Mouse (Mus musculus) CD4-positive helper T cell, adult 2 months (primary cell): Measurements from ENCODE around the gene Lmcd1.

Experiments used
- DNase-seq: peaks from one replicate; pipeline ENCODE4 v3.0.0-alpha.2; 2012; ENCODE audit warnings: low read depth, missing footprints, low spot score

The Lmcd1 gene

DNA sequence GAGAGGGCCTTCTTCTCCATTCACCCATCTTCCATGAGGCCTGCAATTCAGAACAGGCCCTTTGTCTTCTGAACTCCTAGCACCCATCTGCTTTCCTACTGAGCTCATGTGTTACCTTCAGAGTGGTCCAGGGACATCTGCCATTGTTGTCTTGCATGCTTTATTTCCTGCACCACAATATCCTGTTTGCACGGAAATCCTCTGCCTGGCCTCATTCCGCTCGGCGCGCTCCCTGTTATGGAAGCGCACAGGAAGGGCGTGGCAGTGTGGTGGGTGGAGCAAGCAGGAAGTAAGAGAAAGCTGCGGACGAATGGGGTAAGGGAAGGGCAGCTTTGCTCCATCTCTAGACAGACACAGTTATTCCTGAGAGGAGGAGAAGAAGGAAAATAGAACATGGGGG lies 14.1 kb downstream of the Lmcd1 start:
- no peak for DNase-seq

DNA sequence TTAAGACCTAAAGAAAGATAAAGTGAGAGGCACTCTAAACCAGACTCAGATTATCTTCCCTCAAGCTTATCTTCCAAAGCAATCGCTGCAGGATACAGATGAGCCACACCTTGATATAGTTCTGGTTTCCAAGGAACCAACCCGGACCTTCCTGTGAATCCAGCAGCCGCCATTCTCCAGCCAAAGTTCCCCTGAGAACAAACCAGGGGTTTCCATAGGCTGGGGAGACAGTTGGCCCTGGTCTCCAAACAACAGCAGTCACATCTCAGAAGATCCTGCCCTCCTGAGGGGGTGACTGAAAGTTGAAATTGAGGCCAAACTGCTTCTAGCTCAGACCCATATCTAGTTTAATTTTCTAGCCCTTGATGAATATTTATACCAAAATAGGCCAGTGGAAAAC lies 14.7 kb downstream of the Lmcd1 start:
- DNase-seq: no peak

DNA sequence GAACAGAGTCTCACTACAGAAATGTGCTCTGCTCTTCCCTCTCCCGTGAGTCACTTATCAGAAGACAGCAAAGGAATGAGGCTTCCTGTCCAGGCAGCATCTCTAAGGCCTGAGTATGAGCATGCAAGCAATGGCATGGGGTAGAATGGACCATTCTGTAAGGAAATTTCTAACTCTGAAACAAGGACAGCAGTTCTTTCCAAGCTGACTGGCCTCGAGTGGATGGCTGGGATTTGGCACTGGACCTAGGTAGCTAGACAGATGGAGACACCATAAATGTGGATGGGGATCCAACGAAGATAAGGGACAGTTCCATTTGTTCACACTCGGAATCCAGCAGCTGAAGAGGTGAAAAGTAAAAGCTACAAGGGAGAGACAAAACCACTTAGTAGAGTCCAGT lies 17.6 kb downstream of the Lmcd1 start:
- no peak for DNase-seq

DNA sequence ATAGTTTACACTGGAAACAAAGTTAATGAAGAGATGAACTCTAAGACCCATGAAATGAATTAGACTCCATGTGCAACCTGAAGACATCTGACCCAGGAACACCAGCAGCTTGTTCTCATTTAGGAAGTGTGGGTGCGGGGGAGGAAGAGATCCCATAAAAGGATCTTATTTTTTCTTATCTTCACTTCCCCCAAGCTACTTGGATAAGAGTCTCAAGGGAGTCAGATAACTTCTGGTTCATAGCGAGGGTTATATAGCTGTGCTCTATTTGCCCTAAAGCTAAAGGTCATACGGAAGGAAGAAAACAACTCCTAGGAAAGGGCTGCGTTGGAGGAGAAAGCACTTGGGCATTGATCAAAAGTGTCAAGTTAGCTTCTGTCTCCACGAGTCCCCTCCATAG lies 19.8 kb downstream of the Lmcd1 start:
- DNase-seq: no peak

DNA sequence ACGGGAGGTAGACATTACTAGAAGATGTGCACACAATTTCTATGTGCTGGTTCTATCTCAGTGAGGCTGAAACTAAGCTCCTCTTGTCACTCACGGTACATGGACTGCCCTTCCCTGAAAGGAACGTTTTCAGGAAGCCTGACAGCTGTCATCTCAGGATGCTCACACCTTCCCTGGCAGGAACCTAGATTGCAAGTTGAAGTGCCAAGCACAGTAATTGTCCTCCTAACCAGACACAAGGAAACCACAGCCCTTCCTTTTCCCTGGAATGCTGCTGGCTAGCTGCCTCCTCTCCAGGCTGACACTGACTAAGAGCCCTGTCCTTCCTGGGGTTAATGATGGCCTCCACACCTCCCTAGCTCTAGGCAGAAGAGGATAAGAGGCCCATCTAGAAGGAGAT lies 21.7 kb downstream of the Lmcd1 start:
- DNase-seq: no peak

DNA sequence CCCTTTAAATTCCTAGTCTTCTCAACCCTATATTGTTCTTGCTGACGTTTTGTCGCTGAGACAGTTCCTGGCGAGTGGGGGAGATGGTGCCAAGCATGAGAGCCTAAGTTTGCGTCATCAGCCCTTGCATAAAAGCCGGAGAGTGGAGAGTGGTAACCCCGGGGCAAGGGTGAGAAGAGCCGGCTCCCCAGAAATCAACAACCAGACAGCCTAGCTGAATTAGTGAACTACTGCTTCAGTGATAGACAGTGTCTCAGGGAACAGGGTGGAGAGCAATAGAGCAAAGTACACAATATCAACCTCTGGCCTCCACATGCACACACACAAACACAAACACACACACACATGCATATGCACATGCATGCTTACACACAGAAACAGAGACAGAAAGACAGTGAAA lies 26.6 kb downstream of the Lmcd1 start:
- no peak for DNase-seq

DNA sequence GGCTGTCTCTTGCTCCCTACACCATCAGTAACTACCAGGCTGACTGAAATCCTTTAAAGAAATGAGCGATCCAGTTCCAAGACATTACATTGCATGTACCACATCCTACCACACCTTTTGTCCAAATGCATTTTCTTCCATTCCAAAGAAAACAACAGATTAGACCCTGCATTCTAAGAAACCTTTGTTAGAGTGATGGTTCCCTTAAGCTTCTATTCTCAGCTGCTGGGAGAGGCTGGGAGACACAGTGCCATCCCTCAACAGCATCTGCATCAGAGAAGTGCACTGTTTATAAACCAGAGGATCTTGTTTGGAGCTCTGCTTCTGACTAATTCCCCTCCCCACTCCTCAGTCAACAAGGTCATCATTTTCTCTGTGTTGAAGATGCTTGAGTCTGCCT lies 27.1 kb downstream of the Lmcd1 start:
- no peak for DNase-seq

DNA sequence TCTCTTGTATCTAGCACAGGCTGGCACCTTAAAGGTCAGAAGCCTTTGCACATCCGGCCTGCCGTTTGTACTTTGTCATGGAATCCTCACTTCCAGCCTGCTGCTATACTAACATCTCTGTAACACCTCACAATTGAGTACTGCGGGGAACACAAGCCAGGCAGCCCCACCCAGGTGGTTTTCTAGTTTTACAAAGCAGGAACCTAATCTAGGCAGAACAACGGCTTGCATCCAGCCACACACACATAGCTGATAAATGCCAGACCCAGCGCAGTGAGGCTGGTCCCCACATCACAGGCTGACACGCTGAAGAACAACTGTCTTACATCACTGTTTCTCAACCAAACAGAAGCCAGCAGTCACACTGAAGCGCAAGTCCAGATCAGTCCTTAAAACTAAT lies 28.7 kb downstream of the Lmcd1 start:
- no peak for DNase-seq

DNA sequence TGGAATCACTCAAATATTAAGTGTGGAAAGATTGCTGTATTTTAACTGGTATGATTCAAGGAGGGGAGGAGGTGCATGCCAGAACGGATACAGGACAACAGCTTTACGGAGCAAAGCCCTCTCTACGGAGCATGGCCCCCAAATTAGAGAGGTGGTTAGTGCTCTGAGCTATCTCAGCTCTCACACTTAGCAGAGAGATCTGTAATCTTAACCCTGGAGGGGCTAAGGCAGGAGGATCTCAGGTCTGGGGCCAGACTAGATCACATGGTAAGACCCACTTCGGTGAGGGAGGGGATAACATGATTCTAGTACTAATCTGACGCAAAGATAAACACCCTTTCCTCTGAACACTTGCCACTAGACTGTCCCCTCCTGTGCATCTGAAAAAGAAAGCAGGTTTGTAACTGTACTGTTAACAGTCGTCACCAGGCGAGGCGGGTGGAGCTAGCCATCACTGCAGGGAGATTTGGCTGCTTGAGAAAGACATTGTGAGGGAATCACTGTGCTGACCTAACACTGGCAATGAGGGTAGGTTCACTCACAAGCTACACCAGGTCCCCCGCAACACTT lies 29.3 kb downstream of the Lmcd1 start:
- no peak for DNase-seq

DNA sequence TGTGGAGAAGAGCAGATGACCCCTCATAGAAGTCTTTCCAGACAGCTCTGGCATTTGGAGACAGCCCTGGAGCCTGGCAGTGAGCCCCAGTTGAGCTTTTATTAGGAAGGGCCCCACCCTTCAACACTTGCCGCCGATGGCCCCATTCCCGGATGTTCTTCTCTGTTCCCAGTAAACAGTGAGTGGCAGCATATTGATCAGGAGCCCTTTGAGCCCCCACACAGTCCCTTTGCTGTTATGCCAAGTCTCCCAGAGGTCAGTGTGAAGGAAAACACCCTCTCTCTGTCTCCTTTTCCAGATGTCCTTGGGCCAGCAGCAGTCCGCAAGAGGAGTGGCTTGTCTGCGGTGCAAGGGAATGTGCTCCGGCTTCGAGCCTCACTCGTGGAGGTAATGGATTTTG lies 31.2 kb downstream of the Lmcd1 start:
- no peak for DNase-seq

DNA sequence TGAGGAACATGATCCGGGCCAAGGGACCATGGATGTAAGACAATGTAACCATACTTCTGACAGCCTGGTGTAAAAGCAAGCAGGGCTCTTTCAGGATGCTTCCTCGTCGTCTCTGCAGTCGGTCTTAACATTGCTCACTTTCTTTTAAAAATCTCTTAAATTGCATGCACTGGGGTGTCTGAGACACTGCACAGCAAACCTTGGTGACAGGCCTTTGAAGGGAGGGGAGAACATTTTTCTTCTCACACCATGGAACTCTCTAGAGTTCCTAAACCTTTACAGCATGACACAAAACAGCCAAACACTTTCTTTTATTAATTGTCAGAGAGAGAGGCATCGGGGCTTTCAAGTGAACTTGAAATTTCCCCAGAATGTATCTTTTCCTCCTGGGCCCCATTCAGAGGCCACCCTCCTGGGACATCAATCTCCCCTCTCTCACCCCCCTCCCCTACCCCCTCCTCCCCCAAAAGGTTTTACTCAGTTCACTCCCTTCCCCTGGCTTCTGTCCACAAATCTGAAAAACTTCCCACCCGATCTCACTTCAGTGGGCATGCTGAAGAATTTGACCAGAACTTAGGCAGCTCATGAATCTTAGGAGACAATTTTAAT lies 35.9 kb downstream of the Lmcd1 start:
- no peak for DNase-seq

DNA sequence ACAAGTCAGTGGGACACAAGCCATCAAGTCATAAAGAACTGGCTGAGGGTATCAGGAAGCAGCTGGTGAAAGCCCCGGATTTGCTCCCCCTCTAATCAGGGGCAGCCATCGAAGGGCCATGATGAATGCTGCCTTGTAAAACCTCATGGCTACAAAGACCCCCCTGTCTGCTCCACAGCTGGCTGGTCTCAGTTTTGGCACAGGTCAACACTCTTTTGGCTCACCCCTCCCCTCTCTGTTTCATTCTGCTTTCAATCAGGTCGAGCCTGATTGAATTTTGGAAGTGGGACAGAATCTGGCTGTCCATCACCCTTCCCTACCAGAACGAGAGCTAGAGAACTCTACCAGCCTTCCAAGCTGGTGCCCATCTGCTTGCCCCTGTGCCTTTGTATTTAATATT lies 37.8 kb downstream of the Lmcd1 start:
- DNase-seq: no peak

DNA sequence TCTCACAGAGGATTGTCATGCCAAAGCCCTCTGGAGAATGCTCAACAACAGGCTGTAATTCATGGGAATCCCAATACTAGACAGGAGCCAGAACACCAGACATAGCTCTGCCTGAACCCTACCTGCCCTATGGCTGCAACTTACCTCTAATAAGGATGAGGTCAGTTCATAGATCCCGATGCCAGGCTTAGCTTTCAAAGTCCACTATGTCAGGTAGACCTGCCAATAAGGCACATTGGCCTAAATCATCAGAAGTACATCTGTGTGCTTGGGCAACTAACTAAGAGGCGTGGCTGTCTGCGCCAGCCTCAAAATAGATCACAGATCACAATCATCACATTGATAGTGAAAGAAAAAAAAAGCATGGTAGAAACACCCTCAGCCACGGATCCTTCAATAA lies 45.9 kb downstream of the Lmcd1 start:
- DNase-seq: no peak

DNA sequence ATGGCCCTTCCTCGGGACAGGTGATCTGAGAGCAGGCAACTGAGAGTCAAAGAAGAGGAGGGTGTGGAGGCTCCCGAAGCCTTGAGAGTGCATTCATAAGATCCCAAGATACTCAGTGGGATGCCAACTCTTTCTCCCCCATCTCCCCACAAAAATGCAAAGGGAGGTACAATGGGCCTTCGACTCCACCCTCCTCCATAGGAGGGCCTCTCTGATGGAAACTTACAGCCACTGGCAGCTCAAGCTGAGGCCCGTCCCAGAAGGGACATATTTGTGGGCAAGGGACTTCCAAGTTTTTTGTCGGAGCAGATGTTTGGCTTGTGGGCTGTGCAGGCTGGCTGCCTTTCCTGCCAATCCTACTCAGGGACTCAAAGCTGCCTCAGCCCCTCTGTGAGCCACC lies 47.1 kb downstream of the Lmcd1 start:
- no peak for DNase-seq

DNA sequence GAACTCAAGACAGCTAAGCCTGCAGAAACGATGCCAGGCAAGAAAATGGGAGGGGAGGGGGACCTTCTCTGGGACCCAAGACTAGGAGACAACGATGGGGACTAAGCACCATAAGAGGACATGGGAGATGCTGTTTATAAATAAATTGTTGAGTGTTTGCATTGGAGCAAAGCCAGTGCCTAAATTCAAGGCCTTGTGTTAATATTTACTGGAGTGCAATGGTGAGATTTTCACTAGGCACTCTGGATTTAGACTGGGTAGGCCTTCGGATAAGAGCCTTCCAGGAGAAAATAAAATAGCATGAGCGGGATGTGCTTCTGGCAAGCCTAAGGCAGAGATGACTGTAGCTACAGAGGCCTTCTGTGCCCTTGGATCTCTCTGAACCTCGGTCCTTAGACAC lies 49.4 kb downstream of the Lmcd1 start:
- DNase-seq: no peak

DNA sequence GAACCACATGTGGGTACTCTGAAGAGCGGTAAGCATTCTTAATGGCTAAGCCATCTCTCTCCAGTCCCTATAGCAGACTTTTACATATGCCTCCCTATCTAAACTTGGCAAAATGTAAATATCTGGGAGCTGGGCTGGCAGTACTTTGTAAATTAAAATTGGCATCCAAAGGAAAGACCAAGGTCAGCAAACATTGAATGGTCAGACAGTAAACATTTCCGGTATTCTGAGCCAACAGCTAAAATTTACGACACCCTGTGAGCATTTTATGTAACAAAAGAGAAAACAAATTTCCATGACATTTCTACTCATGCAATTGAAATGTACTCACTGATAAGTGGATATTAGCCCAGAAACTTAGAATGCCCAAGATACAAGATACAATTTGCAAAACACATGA lies 51.7 kb downstream of the Lmcd1 start:
- no peak for DNase-seq

DNA sequence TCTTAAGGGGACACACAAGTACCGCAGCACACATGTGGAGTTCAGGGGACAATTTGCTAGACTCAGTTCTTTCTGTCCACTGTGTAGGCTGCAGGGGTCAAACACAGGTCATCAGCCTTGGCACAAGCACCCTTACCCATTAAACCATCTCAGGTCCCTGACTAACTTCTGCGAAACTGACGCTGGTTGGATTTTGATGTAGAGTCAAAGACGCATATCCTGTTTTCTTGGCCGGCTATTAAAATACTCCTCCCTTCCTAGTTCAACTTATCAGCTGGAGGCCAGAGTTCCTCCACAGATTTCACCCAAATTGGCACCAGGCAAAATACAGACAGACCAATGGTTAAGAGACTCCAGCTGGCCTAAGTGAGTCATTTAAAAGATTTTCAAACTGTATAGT lies 54.2 kb downstream of the Lmcd1 start:
- no peak for DNase-seq

DNA sequence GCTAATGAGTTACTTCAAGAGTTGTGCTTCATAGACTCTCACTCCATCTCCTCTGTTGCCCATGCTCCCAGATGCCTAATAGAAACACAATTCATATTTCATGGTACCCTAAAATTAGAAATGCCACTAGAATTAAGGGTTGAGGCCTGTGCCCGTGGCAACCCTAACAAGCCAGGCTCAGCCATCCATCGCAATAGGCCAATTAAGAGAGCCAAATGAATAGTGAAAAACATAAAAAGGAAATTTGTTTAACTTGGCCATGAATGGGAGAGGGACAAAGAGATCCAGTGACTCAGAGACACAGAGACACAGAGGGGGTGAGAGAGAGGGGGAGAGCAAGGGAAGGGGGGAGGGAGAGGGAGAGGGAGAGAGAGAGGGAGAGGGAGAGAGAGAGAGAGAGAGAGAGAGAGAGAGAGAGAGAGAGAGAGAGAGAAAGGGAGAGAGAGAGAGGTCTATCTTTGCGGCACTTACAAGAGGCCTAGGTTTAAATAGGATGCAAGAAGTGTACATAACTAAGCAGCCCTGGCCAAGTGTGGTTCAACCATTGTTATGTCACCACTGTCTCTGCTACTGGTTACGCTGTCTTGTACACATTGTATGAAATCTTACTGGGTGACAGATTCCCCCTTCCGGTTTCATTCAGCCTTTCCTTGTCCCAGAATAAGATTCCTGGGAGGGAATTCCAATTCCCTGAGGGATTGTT lies 57.1 kb downstream of the Lmcd1 start:
- no peak for DNase-seq

DNA sequence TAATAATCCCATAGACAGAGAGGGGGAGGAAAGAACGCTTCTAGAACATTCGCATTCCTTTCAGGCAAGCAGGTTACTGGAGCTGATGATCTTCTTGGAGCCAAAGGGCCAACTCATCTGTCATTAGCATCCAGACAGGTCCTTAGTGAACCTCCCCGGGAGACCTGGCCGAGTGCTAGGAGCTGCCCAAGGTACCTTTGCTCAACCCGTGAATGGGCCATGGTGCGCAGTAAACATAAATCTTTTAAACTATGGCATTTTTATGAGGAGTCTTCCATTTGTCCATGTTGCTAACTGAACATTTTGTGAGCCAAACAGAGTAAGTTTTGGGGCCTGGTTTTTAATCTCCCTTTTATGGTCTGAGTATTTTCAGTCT lies 57.7 kb downstream of the Lmcd1 start:
- DNase-seq: no peak

DNA sequence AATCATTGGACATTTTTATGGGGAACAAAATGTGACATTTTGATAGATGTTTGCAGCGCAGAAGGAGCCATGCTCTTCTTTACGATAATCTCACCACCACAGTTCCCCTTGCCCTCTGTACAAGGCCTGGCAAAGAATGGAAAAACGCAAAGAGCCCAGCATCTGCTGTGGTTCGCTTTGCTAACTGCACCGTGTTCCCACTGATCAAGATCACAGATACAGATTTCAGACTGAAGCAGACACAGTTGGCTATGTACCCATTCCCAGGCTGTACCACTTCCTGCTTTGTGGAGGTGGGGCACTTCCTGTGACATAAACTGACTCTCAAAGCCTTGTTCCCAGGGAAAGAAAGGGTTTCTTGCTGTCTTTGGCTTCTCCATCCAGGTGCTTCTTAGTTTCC lies 60.4 kb downstream of the Lmcd1 start:
- peak; percentile 7 for DNase-seq

DNA sequence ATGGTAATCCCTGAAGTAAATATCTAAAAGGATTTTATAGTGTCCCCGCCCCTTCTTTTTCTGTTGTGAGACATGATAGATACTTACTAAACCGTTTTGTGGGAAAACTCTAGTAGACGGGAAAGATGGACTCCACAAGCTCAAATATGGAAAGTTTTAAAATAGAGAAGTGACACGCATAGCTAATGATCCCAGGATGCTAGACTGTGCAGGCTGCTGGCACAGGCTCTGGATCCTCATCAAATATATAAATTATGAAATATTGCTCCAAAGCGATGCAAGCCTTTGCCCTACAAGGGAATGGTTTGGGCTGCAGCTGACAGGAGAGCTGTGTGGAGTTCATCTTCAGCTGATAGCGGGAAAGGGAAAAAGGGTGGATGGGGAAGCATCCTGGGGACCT lies 64.1 kb downstream of the Lmcd1 start:
- DNase-seq: no peak

DNA sequence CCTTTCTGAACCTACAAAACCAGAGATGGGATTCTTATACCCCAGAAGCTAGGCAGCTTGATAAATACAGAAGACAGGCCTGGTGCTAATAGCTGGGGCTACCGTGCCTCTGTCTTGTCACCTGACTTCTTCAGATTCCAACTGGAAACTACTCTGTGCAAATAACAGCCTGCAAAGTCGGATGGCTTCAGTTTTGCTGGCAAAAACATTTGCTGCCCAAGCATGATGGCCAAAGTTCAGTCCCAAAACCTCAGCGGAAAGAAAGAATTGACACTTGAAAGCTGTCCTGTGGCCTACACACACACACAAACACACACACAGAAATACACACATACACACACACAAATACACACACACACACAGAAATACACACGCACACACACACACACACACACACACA lies 65.5 kb downstream of the Lmcd1 start:
- no peak for DNase-seq

DNA sequence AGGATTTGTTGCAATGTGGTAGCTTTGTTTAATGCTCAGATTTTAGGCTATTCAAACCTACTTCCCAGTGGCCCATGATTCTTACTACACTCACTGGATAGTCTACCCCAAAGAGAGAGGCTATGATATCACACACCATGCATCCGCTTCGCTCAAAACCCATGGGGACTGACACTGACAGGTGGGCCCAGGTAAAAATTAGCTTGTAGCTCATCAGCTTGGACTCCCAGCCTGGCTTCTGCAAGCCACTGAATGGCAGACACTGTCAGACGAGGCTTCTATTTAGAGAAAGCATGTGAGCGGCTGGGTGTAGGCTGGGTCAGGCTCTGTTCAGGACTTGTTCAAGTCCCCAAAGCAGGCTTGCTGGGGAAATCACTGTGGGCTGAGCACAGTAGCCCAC lies 76.9 kb downstream of the Lmcd1 start:
- DNase-seq: no peak

DNA sequence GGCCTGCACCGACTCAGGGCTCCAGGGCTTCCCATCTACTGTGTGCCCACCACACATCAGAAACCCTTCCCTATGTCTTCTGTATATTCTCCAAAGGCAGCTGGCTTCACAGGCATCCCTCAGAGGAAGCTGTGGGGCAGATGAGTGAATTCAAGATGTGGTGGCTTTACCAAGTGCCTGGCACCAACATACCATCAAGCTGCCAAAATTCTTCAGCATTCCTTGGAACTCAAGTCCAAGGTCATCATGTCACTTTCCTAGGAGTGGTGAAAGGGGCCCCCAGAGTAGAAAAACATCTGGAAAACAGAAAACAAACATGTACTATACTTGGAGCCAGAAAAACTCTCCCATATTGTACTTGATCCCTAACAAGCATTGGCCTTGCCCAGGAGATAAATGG lies 85.8 kb downstream of the Lmcd1 start:
- DNase-seq: no peak
